Mouse (Mus musculus): ENCODE data around the gene Tfb2m.

DNA sequence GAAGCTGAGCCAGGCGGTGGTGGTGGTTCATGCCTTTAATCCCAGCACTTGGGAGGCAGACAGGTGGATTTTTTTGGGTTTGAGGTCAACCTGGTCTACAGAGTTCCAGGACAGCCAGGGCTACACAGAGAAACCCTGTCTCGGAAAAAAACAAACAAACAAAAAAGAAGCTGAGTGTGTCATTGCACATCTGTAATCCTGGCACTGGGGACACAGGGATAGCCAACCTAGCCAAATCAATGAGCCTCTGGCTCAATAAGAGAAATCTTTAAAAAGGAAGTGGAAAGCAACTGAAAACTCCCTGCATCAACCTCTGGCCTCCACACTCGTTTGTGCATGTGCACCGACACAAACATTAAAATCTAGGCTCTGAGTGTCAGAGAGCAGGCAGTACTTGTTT is 25.6 kb upstream of the Tfb2m start:
- TF ChIP-seq CTCF (IDR thresholded peaks at IDR 0.05; ENCODE audit: low read depth), result no peak
- no peak for TF ChIP-seq EP300 (IDR thresholded peaks at IDR 0.05; ENCODE audit: low read depth)
